Mouse (Mus musculus): Measurements from ENCODE around the gene Kif2c. TPM values are rescaled to one million over a fixed set of nuclear protein-coding genes. Genes with fewer than 3 reads are reported as not detected.

Gene Kif2c
- polyA plus RNA-seq, 1 experiment from 2014 or later: 36.4 TPM

DNA sequence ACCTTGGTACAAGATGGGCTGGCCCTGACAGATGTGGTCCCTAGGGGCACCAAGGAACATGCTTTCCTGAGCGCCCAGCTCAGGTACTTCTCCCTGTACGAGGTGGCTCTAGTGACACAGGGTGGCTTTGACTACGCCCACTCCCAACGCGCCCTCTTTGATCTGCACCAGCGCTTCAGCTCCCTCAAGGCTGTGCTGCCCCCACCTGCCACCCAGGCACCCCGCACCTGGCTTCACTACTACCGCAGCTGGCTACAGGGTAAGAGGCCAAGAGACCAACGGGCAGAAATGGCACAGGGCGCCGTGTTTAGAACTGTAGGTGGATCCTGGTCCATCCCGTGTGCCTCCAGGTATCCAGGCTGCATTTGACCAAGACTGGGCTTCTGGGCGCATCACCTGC lies 72.2 kb downstream of the Kif2c start:
- H3K27ac ChIP-seq: no peak overlapping the region
- WGBS: 83% methylated on average over 13 of the region's 13 CpGs
- H3K9me3 ChIP-seq (replicated peaks): no peaks in the 10 kb centered on the region
- H3K4me1 ChIP-seq (replicated peaks): no peaks in the 10 kb centered on the region
- no peaks in the 10 kb centered on the region for H3K36me3 ChIP-seq
- no peak overlapping the region for H3K4me3 ChIP-seq
- no peak overlapping the region for H3K4me2 ChIP-seq
- no peak overlapping the region for H3K9ac ChIP-seq
- ATAC-seq (replicated peaks; ENCODE audit: insufficient number of reproducible peaks, insufficient read depth, low FRiP score, low read depth): no peak
- no peaks in the 10 kb centered on the region for H3K27me3 ChIP-seq

Small RNA genes lying within 50 kb of the gene (microRNA-seq; reads per million reads assigned to microRNA genes)
- not detected for gene Gm22398

Other genes starting within 250 kb of the Kif2c start
- gene Urod, start 188.2 kb downstream of the Kif2c start, polyA plus RNA-seq (2015; fragmentation: Nextera tagmentation; extraction: Ambion mirVana): 82.5 and 92.9 TPM in 2 replicates
- gene Hectd3, start 187.3 kb downstream of the Kif2c start, polyA plus RNA-seq (2015; fragmentation: Nextera tagmentation; extraction: Ambion mirVana): 5.5 and 8.3 TPM in 2 replicates
- gene Eif2b3, start 163.2 kb downstream of the Kif2c start, polyA plus RNA-seq (2015; fragmentation: Nextera tagmentation; extraction: Ambion mirVana): 19.8 and 24.6 TPM in 2 replicates
- gene Ptch2, start 86.6 kb downstream of the Kif2c start, polyA plus RNA-seq (2015; fragmentation: Nextera tagmentation; extraction: Ambion mirVana): 1.6 and 3.1 TPM in 2 replicates
- 2.3 and 4.5 TPM in 2 replicates for gene Btbd19, start 56.9 kb downstream of the Kif2c start, polyA plus RNA-seq (2015; fragmentation: Nextera tagmentation; extraction: Ambion mirVana)
- gene Tctex1d4, start 55.8 kb downstream of the Kif2c start, polyA plus RNA-seq (2015; fragmentation: Nextera tagmentation; extraction: Ambion mirVana): 0.24 TPM in 1 of 2 replicates, not detected in the other
- 1.8 and 2.5 TPM in 2 replicates for gene Plk3, start 48.7 kb downstream of the Kif2c start, polyA plus RNA-seq (2015; fragmentation: Nextera tagmentation; extraction: Ambion mirVana)
- gene Rps8, start 26.4 kb downstream of the Kif2c start, polyA plus RNA-seq (2015; fragmentation: Nextera tagmentation; extraction: Ambion mirVana): 538 and 545 TPM in 2 replicates
- gene Tmem53, start 69.3 kb upstream of the Kif2c start, polyA plus RNA-seq (2015; fragmentation: Nextera tagmentation; extraction: Ambion mirVana): 31.1 and 34.5 TPM in 2 replicates
- 0.64 and 0.86 TPM in 2 replicates for gene Armh1, start 69.5 kb upstream of the Kif2c start, polyA plus RNA-seq (2015; fragmentation: Nextera tagmentation; extraction: Ambion mirVana)

All from heart, embryonic 15.5 days (tissue).